Mouse (Mus musculus): ENCODE data around the gene Txnl4b. TPM values are rescaled to one million over a fixed set of nuclear protein-coding genes. Genes with fewer than 3 reads are reported as not detected.

Txnl4b gene
- total and polyA plus RNA-seq, 2 experiments from 2014 or later: 14.0 to 32.9 TPM

DNA sequence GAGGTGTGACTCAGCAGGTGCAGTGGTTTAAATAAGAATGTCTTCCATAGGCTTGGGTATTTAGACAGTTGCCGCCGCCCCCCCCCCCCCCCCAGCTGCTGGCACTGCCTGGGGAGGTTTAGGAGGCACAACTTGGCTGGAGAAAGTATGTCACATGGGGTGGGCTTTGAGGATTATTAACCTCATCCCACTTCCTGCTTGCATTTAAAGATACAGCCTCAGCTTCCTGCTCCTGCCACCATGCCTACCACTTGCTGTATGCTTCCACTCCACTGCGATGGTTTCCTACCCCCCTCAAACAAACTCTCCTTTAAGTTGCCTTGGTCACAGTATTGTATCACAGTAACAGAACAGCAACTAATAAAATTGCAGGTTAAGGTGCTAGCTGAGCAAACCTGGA lies 21.6 kb upstream of the Txnl4b start:
- peaks cover 18% of the 10 kb centered on the region for H3K36me3 ChIP-seq (ENCODE audit: insufficient read depth, low read length)
- no peaks in the 10 kb centered on the region for H3K9me3 ChIP-seq (ENCODE audit: low read length)
- ATAC-seq (no peak), DNase-seq (ENCODE audit: low spot score) (no peak)
- H3K4me2 ChIP-seq (ENCODE audit: low read depth, low read length): no peak overlapping the region
- no peak overlapping the region for H3K27ac ChIP-seq
- 50% methylated on average over 3 of the region's 3 CpGs for WGBS
- no peak for TF ChIP-seq CTCF (IDR thresholded peaks at IDR 0.05; ENCODE audit: low read depth)
- H3K4me1 ChIP-seq (ENCODE audit: insufficient read depth, low read length): no peaks in the 10 kb centered on the region
- no peaks in the 10 kb centered on the region for H3K27me3 ChIP-seq (ENCODE audit: insufficient read depth, low read length)
- no peak overlapping the region for H3K4me3 ChIP-seq (ENCODE audit: low read length)
- no peak overlapping the region for H3K9ac ChIP-seq (replicated peaks; ENCODE audit: low read length)

DNA sequence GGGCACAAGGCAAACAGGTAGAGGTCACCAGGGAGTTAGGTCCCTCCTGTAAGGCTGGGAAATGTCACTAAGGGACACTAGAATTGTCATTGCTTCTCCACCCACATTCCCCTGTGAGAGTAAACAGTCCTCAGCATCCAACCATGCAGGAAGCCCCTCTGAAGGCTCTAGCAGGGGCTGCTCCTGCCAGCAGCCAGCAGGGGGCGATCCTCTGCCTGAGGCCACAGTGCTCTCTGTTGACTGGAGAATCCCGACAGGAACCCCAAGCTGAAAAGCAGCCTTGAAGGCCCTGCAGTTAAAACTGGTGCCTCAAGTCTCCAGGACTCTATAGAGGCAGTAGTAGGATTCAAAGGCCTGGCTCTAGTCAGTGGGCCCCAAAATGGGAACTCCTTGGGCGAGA lies 14.0 kb upstream of the Txnl4b start:
- DNase-seq (ENCODE audit: low spot score): peak; percentile 44
- H3K9ac ChIP-seq (replicated peaks; ENCODE audit: low read length): no peak overlapping the region

DNA sequence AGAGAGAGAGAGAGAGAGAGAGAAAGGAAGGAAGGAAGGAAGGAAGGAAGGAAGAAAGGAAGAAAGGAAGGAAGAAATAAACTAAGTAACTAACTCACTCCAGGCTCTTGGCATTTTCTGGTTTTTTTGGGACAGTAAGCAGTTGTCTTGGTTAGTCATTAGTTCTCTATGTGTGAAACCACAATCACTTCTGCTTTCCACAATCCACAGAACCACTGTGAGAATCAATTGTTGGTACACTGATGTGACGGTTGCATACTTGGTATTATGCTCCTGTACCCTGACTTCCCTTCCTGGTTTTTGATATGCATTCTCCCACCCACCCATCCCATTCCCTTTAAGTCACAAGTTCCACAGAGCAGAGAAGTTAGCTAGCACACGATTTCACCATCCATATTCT lies 1.8 kb upstream of the Txnl4b start:
- no peak overlapping the region for H3K4me2 ChIP-seq (ENCODE audit: low read depth, low read length)
- no peak overlapping the region for H3K9ac ChIP-seq (replicated peaks; ENCODE audit: low read length)
- H3K4me3 ChIP-seq (ENCODE audit: low read length): no peak overlapping the region
- no peak for ATAC-seq
- H3K9me3 ChIP-seq (ENCODE audit: low read length): no peaks in the 10 kb centered on the region
- no peak overlapping the region for H3K27ac ChIP-seq
- H3K4me1 ChIP-seq (ENCODE audit: insufficient read depth, low read length): no peaks in the 10 kb centered on the region
- H3K36me3 ChIP-seq (ENCODE audit: insufficient read depth, low read length): peaks cover 37% of the 10 kb centered on the region
- no peaks in the 10 kb centered on the region for H3K27me3 ChIP-seq (ENCODE audit: insufficient read depth, low read length)
- DNase-seq (ENCODE audit: low spot score): no peak
- WGBS: 80% methylated on average over 2 of the region's 2 CpGs
- TF ChIP-seq CTCF (IDR thresholded peaks at IDR 0.05; ENCODE audit: low read depth): no peak

More for the DNA sequence above, 14.0 kb upstream of the Txnl4b start:
- no peak overlapping the region for H3K4me2 ChIP-seq (ENCODE audit: low read depth, low read length)
- H3K4me3 ChIP-seq (ENCODE audit: low read length): no peak overlapping the region
- WGBS: 39% methylated on average over 3 of the region's 3 CpGs
- H3K4me1 ChIP-seq (ENCODE audit: insufficient read depth, low read length): no peaks in the 10 kb centered on the region
- ATAC-seq: no peak
- peaks cover 91% of the 10 kb centered on the region for H3K36me3 ChIP-seq (ENCODE audit: insufficient read depth, low read length)
- peak; percentile 71 for TF ChIP-seq CTCF (IDR thresholded peaks at IDR 0.05; ENCODE audit: low read depth)
- no peaks in the 10 kb centered on the region for H3K9me3 ChIP-seq (ENCODE audit: low read length)
- H3K27ac ChIP-seq: no peak overlapping the region
- no peaks in the 10 kb centered on the region for H3K27me3 ChIP-seq (ENCODE audit: insufficient read depth, low read length)

DNA sequence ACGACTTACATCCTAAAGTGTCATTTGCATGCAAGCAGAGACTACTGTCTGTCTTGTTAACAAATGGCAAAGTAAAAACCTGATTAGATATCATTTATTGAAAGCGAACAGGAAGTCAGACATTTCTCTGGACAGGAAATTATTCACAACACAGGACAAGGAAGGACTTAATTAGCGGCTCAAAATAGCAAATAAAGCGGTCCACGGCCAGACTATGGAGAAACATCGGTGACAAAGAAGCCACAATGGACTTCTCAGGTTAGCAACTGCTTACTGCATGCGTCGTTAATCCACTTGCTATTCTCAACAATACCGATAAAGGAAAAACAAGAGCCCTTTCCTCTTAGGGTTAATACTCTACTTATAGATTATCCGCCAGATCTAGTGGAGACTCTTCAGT lies 926 bp upstream of the Txnl4b start:
- TF ChIP-seq CTCF (IDR thresholded peaks at IDR 0.05; ENCODE audit: low read depth): no peak
- WGBS: 4% methylated on average over 10 of the region's 10 CpGs
- no peak for DNase-seq (ENCODE audit: low spot score)
- ATAC-seq: no peak
- Histone ChIP-seq H3K36me3 (ENCODE audit: insufficient read depth, low read length) (peaks cover 28% of the 10 kb centered on the region), H3K27ac (peak overlapping the region; percentile 91), H3K27me3 (ENCODE audit: insufficient read depth, low read length) (no peaks in the 10 kb centered on the region), H3K9ac (replicated peaks; ENCODE audit: low read length) (peak overlapping the region; percentile 92), H3K4me2 (ENCODE audit: low read depth, low read length) (peak overlapping the region; percentile 93), H3K4me3 (ENCODE audit: low read length) (peak overlapping the region; percentile 91), H3K9me3 (ENCODE audit: low read length) (no peaks in the 10 kb centered on the region), H3K4me1 (ENCODE audit: insufficient read depth, low read length) (no peaks in the 10 kb centered on the region)

DNA sequence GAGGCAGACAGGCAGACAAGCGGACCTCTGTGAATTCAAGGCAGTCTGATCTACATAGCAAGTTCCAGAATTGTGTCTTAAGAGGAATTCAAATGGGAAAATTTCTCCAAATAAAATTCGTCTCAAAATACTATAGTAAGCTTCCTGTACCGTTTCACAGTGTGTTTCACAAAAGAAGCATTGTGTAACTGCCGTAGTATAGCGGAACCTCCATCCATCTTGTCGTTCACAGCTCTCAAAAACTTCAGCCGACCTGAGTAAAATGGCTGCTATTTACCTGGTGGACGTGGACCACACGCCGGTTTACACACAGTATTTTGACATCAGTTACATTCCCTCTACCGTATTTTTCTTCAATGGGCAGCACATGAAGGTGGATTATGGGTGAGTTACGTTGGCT lies 5.4 kb downstream of the Txnl4b start:
- no peaks in the 10 kb centered on the region; the same call in 1 of the 2 replicates for H3K36me3 ChIP-seq (ENCODE audit: insufficient read depth, low read length)
- no peaks in the 10 kb centered on the region for H3K27me3 ChIP-seq (ENCODE audit: insufficient read depth, low read length)
- H3K9ac ChIP-seq (replicated peaks; ENCODE audit: low read length): no peak overlapping the region
- WGBS: 90% methylated on average over 12 of the region's 12 CpGs
- H3K27ac ChIP-seq: no peak overlapping the region
- H3K4me2 ChIP-seq (ENCODE audit: low read depth, low read length): no peak overlapping the region
- no peaks in the 10 kb centered on the region for H3K9me3 ChIP-seq (ENCODE audit: low read length)
- no peak for ATAC-seq
- no peak for DNase-seq (ENCODE audit: low spot score)
- no peaks in the 10 kb centered on the region for H3K4me1 ChIP-seq (ENCODE audit: insufficient read depth, low read length)
- H3K4me3 ChIP-seq (ENCODE audit: low read length): no peak overlapping the region
- no peak for TF ChIP-seq CTCF (IDR thresholded peaks at IDR 0.05; ENCODE audit: low read depth)

DNA sequence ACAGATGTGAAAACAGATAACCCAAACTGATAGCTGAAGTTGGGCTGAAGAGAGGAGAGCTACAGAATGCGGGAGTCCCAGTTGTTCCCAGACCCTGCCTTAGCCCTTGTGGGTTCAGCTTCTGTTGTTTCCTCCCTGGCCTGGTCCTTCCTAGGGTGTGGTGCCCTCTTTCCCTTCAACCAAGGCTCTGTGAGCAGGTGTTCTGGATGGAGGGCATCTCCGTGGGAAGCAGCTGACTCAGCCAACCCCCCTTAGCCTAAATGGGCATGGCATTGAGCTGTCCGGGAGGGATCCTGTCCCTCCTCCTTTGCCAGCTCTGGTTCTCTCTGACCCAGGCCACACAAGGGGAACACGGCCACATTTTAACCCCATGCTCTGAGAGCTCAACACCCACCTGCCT lies 10.6 kb downstream of the Txnl4b start:
- H3K4me1 ChIP-seq (ENCODE audit: insufficient read depth, low read length): no peaks in the 10 kb centered on the region

DNA sequence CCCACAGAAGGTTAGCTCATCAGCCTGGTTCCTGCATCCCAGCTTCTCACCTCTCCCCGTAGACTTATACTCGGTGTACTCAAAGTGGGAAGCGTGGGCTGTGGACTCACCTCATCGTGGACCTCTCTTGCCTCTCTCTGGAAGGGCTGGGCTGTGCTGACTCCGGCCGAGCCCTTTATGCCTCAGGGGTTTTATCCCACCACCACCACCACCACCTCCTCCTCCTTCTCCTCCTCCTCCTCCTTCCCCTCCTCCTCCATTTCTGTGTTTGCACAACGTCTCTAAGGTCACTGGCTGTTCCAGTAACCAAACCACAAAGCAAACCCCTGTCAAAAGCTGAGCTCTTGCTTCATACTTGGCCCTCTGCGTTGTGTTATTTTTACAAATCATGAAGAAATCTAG lies 13.2 kb downstream of the Txnl4b start, which contains the start of gene Hp:
Hp (minus strand) TSS at position 273 of the 402 bp plus-strand sequence.
- Histone ChIP-seq H3K9ac (replicated peaks; ENCODE audit: low read length) (no peak within 1 kb of the TSS), H3K9me3 (ENCODE audit: low read length) (no peaks in the 10 kb centered on the region), H3K4me1 (ENCODE audit: insufficient read depth, low read length) (no peaks in the 10 kb centered on the region), H3K27ac (no peak within 1 kb of the TSS), H3K4me3 (ENCODE audit: low read length) (no peak within 1 kb of the TSS), H3K4me2 (ENCODE audit: low read depth, low read length) (no peak within 1 kb of the TSS), H3K27me3 (ENCODE audit: insufficient read depth, low read length) (no peaks in the 10 kb centered on the region), H3K36me3 (ENCODE audit: insufficient read depth, low read length) (no peaks in the 10 kb centered on the region)
- 80% methylated on average over 8 of the region's 8 CpGs for WGBS
- no peak for ATAC-seq
- TF ChIP-seq CTCF (IDR thresholded peaks at IDR 0.05; ENCODE audit: low read depth): no peak
- no peak for DNase-seq (ENCODE audit: low spot score)

More for the DNA sequence above, 10.6 kb downstream of the Txnl4b start:
- Histone ChIP-seq H3K4me3 (ENCODE audit: low read length) (no peak overlapping the region), H3K36me3 (ENCODE audit: insufficient read depth, low read length) (no peaks in the 10 kb centered on the region), H3K27me3 (ENCODE audit: insufficient read depth, low read length) (no peaks in the 10 kb centered on the region), H3K9ac (replicated peaks; ENCODE audit: low read length) (no peak overlapping the region), H3K27ac (no peak overlapping the region), H3K4me2 (ENCODE audit: low read depth, low read length) (no peak overlapping the region), H3K9me3 (ENCODE audit: low read length) (no peaks in the 10 kb centered on the region)
- DNase-seq (ENCODE audit: low spot score): no peak
- ATAC-seq: no peak
- 73% methylated on average over 4 of the region's 4 CpGs for WGBS
- no peak for TF ChIP-seq CTCF (IDR thresholded peaks at IDR 0.05; ENCODE audit: low read depth)
